Mouse (Mus musculus) forebrain, postnatal 0 days (tissue): ENCODE results near the gene Slc7a1. TPM values are rescaled to one million over a fixed set of nuclear protein-coding genes. Genes with fewer than 3 reads are reported as not detected.

Experiments
- ATAC-seq: fragments of 200-750 bp; cut with Nextera tagmentation; 2 replicates; pipeline ENCODE4 v1.8.0; 2017; ENCODE audit warnings: mild to moderate bottlenecking, moderate library complexity
- DNase-seq: peaks from one replicate; pipeline ENCODE4 v3.0.0-alpha.2; 2015
- H3K27ac ChIP-seq: fragments of 300-500 bp; sonication (generic); 2 replicates; pipeline ENCODE4 v1.5.1; 2014; ENCODE audit warnings: low read depth, mild to moderate bottlenecking, antibody characterized with exemption, low read length, moderate library complexity, mixed read lengths
- H3K27me3 ChIP-seq: fragments of 300-500 bp; sonication (generic); 2 replicates; pipeline ENCODE4 v1.6.1; 2014; ENCODE audit warnings: mild to moderate bottlenecking, low read length, mixed read lengths; ENCODE audit not compliant: insufficient read depth
- H3K36me3 ChIP-seq: fragments of 300-500 bp; sonication (generic); 2 replicates; pipeline ENCODE4 v1.6.1; 2014; ENCODE audit warnings: mild to moderate bottlenecking, moderate library complexity; ENCODE audit not compliant: insufficient read depth
- H3K4me1 ChIP-seq: fragments of 300-500 bp; sonication (generic); 2 replicates; pipeline ENCODE4 v1.6.1; 2014; ENCODE audit warnings: antibody characterized with exemption; ENCODE audit not compliant: insufficient read depth
- H3K4me2 ChIP-seq: fragments of 300-500 bp; sonication (generic); 2 replicates; pipeline ENCODE4 v1.6.1; 2014; ENCODE audit warnings: low read depth, mild to moderate bottlenecking, moderate library complexity
- H3K4me3 ChIP-seq: fragments of 300-500 bp; sonication (generic); 2 replicates; pipeline ENCODE4 v1.5.1; 2014; ENCODE audit warnings: low read depth, low read length, mixed read lengths
- H3K9ac ChIP-seq: fragments of 300-500 bp; sonication (generic); 2 replicates; pipeline ENCODE4 v1.6.1; 2014; ENCODE audit warnings: mild to moderate bottlenecking
- H3K9me3 ChIP-seq: fragments of 300-500 bp; sonication (generic); 2 replicates; pipeline ENCODE4 v1.6.1; 2016; ENCODE audit warnings: low read length
- CTCF ChIP-seq: sonication (generic); IDR thresholded peaks from 2 replicates; pipeline ENCODE4 v1.5.1; 2016; ENCODE audit warnings: antibody characterized with exemption, control low read depth, low read depth
- WGBS: fragments of 180-500 bp; shearing (Covaris S2); extraction: QIAGEN DNeasy Blood & Tissue Kit; methylation state at CpG from one replicate; pipeline ENCODE4 v1.1.7; 2014; 5-methylcytosine and 5-hydroxymethylcytosine counted together
- polyA plus RNA-seq: library from polyadenylated mRNA; unstranded; fragments of >200 nt; fragmentation: Nextera tagmentation; extraction: Ambion mirVana; gene quantifications from 2 replicates; pipeline ENCODE4 v1.2.1, GENCODE M21; 2015
- total RNA-seq: library from RNA; depleted of rRNA; stranded (reverse); fragments of >200 nt; gene quantifications from 2 replicates; pipeline ENCODE4 v1.2.3, GENCODE M21; 2014; rRNA removed

Slc7a1 gene
- total and polyA plus RNA-seq, 2 experiments from 2014 or later: 44.0 to 52.2 TPM

- peak overlapping the region; percentile 54 for H3K27ac ChIP-seq
- 60% methylated on average over 2 of the region's 2 CpGs for WGBS
- H3K9ac ChIP-seq: no peak overlapping the region
- no peaks in the 10 kb centered on the region for H3K36me3 ChIP-seq
- H3K4me3 ChIP-seq: no peak overlapping the region
- peak; percentile 26 for DNase-seq
- H3K4me2 ChIP-seq: no peak overlapping the region
- TF ChIP-seq CTCF: no peak
- H3K27me3 ChIP-seq: no peaks in the 10 kb centered on the region
- no peaks in the 10 kb centered on the region for H3K4me1 ChIP-seq
- ATAC-seq: peak; percentile 82
- H3K9me3 ChIP-seq: no peaks in the 10 kb centered on the region
These were observed 116.5 kb downstream of the Slc7a1 start for GRCm38 (mm10) chr5:148283177-148283576.

DNA sequence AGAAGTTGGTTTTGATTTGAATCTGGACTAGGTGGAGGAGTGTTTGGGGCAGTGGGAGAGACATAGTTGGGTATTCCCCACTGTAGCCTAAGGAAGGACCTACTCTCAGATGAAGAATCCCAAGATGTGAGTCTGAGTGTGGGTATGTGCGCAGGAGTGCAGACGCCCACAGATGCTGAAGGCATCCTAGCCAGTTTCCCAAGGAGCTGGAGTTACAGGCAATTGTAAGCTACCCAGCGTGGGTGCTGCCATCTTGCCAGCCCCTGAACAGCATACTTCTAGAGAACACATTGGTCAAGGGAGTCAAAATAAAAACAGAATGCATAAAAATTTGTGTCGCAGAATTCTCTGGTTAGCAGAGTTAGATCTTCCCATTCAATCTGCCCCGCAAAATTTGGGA lies 117.1 kb downstream of the Slc7a1 start:
- peak overlapping the region; percentile 54 for H3K27ac ChIP-seq
- WGBS: 86% methylated on average over 5 of the region's 5 CpGs
- H3K4me1 ChIP-seq: no peaks in the 10 kb centered on the region
- no peaks in the 10 kb centered on the region for H3K9me3 ChIP-seq
- no peak overlapping the region for H3K4me2 ChIP-seq
- H3K27me3 ChIP-seq: no peaks in the 10 kb centered on the region
- ATAC-seq (no peak), DNase-seq (no peak)
- H3K9ac ChIP-seq: no peak overlapping the region
- TF ChIP-seq CTCF: no peak
- H3K36me3 ChIP-seq: no peaks in the 10 kb centered on the region
- no peak overlapping the region for H3K4me3 ChIP-seq

GRCm38 (mm10) chr5:148282093-148282492 lies 117.6 kb downstream of the Slc7a1 start:
- WGBS: 84% methylated on average over 6 of the region's 6 CpGs
- TF ChIP-seq CTCF: no peak
- no peaks in the 10 kb centered on the region for H3K36me3 ChIP-seq
- no peak overlapping the region for H3K27ac ChIP-seq
- H3K9ac ChIP-seq: no peak overlapping the region
- no peaks in the 10 kb centered on the region for H3K27me3 ChIP-seq
- H3K4me2 ChIP-seq: no peak overlapping the region
- no peak overlapping the region for H3K4me3 ChIP-seq
- no peaks in the 10 kb centered on the region for H3K9me3 ChIP-seq
- no peaks in the 10 kb centered on the region for H3K4me1 ChIP-seq
- DNase-seq: no peak
- no peak for ATAC-seq

DNA sequence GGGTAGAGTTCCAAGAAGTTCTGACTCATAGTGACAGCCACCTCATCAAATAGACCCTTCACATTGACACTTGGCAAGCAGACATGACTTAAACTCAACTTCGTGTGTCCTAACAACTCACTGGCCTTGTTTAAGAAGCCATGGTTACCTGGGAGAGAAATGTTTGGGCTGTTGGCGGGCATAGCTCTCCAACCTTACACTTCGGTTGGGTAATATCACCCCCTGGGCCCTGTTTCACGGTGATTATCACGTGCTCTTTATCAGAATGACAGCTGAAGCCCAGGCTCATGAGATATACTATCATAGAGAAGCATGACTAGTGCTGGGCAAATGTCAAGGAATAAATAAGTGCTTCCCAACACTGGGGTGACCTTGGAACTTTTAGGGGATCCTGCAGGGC lies 119.4 kb downstream of the Slc7a1 start:
- H3K36me3 ChIP-seq: no peaks in the 10 kb centered on the region
- no peaks in the 10 kb centered on the region for H3K4me1 ChIP-seq
- no peaks in the 10 kb centered on the region for H3K9me3 ChIP-seq
- TF ChIP-seq CTCF: no peak
- no peak for DNase-seq
- H3K27ac ChIP-seq: no peak overlapping the region
- ATAC-seq: no peak
- no peak overlapping the region for H3K4me3 ChIP-seq
- H3K9ac ChIP-seq: no peak overlapping the region
- no peak overlapping the region for H3K4me2 ChIP-seq
- no peaks in the 10 kb centered on the region for H3K27me3 ChIP-seq
- WGBS: 85% methylated on average over 5 of the region's 5 CpGs

GRCm38 (mm10) chr5:148278233-148278632 lies 121.5 kb downstream of the Slc7a1 start:
- no peak overlapping the region for H3K4me3 ChIP-seq
- DNase-seq (no peak), ATAC-seq (no peak)
- H3K9me3 ChIP-seq: no peaks in the 10 kb centered on the region
- H3K27me3 ChIP-seq: no peaks in the 10 kb centered on the region
- no peaks in the 10 kb centered on the region for H3K4me1 ChIP-seq
- H3K9ac ChIP-seq: no peak overlapping the region
- TF ChIP-seq CTCF: no peak
- H3K4me2 ChIP-seq: no peak overlapping the region
- no peaks in the 10 kb centered on the region for H3K36me3 ChIP-seq
- H3K27ac ChIP-seq: no peak overlapping the region
- WGBS: 86% methylated on average over 8 of the region's 8 CpGs

Other genes with a start within 250 kb of the Slc7a1 start
- gene Ubl3, start 152.9 kb upstream of the Slc7a1 start, total RNA-seq: 122 TPM in 2 replicates
- gene Ubl3, start 152.9 kb upstream of the Slc7a1 start, polyA plus RNA-seq: 68.0 and 79.3 TPM in 2 replicates